Mouse (Mus musculus): ENCODE measurements around the gene Zfp871. TPM values are rescaled to one million over a fixed set of nuclear protein-coding genes. Genes with fewer than 3 reads are reported as not detected.
"Not testable (repeated sequence)": the region's sequence is repeated elsewhere in the genome, so short reads cannot be mapped to it uniquely, and the experiment has no call there.

Gene Zfp871
- polyA plus RNA-seq, 1 experiment from 2014 or later: 49.4 TPM

DNA sequence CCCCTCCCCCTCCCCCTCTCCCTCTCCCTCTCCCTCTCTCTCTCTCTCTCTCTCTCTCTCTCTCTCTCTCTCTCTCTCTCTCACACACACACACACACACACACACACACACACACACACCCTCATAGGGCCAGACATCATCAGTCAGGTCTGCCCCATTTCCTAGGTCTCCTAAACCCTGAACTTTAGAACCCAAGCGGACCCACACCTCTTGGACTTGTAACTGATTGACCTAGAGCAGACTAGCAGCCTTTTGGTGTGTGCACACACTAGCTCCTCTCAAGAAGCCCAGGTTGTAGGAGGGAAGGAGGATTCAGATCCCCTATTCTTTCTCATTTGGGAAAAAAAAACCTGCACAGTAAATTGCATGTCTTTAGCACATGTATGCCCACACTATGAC is 65.9 kb downstream of the Zfp871 start:
- H3K27me3 ChIP-seq (ENCODE audit: low read depth, poor library complexity, severe bottlenecking); H3K36me3 ChIP-seq; H3K4me1 ChIP-seq; H3K27ac ChIP-seq (replicated peaks); DNase-seq (ENCODE audit: low spot score); H3K4me3 ChIP-seq: not testable (repeated sequence)
- peaks cover 19% of the 10 kb centered on the region for H3K9me3 ChIP-seq (replicated peaks)
- WGBS: 79% methylated on average over 1 of the region's 1 CpGs

Other genes with a start within 250 kb of the Zfp871 start
- gene Cyp4f37, start 167.0 kb downstream of the Zfp871 start, polyA plus RNA-seq (2016; fragmentation: Nextera tagmentation; extraction: Ambion mirVana): 0.42 TPM in 1 of 2 replicates, not detected in the other
- gene Cyp4f40, start 129.4 kb downstream of the Zfp871 start, polyA plus RNA-seq (2016; fragmentation: Nextera tagmentation; extraction: Ambion mirVana): not detected in 2 replicates
- 1.8 and 1.9 TPM in 2 replicates for gene Cyp4f15, start 102.7 kb downstream of the Zfp871 start, polyA plus RNA-seq (2016; fragmentation: Nextera tagmentation; extraction: Ambion mirVana)
- 30.1 and 44.5 TPM in 2 replicates for gene Zfp811, start 21.6 kb upstream of the Zfp871 start, polyA plus RNA-seq (2016; fragmentation: Nextera tagmentation; extraction: Ambion mirVana)
- 12.1 and 12.8 TPM in 2 replicates for gene Zfp799, start 42.0 kb upstream of the Zfp871 start, polyA plus RNA-seq (2016; fragmentation: Nextera tagmentation; extraction: Ambion mirVana)
- 7.9 and 8.9 TPM in 2 replicates for gene Zfp870, start 103.4 kb upstream of the Zfp871 start, polyA plus RNA-seq (2016; fragmentation: Nextera tagmentation; extraction: Ambion mirVana)
- not detected in 2 replicates for gene Cyp4f14, start 129.1 kb upstream of the Zfp871 start, polyA plus RNA-seq (2016; fragmentation: Nextera tagmentation; extraction: Ambion mirVana)
- gene Cyp4f13, start 159.1 kb upstream of the Zfp871 start, polyA plus RNA-seq (2016; fragmentation: Nextera tagmentation; extraction: Ambion mirVana): 1.6 and 2.9 TPM in 2 replicates
- 11.5 and 13.2 TPM in 2 replicates for gene Zfp472, start 177.5 kb upstream of the Zfp871 start, polyA plus RNA-seq (2016; fragmentation: Nextera tagmentation; extraction: Ambion mirVana)
- 15.3 and 16.9 TPM in 2 replicates for gene Zfp952, start 204.8 kb upstream of the Zfp871 start, polyA plus RNA-seq (2016; fragmentation: Nextera tagmentation; extraction: Ambion mirVana)
- 16.8 and 18.5 TPM in 2 replicates for gene Zfp763, start 245.1 kb upstream of the Zfp871 start, polyA plus RNA-seq (2016; fragmentation: Nextera tagmentation; extraction: Ambion mirVana)